Mouse (Mus musculus) kidney, adult 2 months (tissue): ENCODE data around the gene Catsperg1. TPM values are rescaled to one million over a fixed set of nuclear protein-coding genes. Genes with fewer than 3 reads are reported as not detected.

Source experiments
- DNase-seq: peaks from one replicate; pipeline ENCODE4 v3.0.0; 2021
- H3K27ac ChIP-seq: fragments of 200-500 bp; 2 replicates; pipeline ENCODE4 v1.5.1; 2012; ENCODE audit warnings: low read depth, low read length, control low read depth, inconsistent platforms; ENCODE audit not compliant: insufficient read depth
- H3K27me3 ChIP-seq: fragments of 200-500 bp; replicated peaks from 2 replicates; pipeline ENCODE4 v1.6.1; 2012; ENCODE audit warnings: mild to moderate bottlenecking, moderate library complexity, low read length, inconsistent platforms; ENCODE audit not compliant: control insufficient read depth, insufficient read depth
- H3K36me3 ChIP-seq: fragments of 200-500 bp; 2 replicates; pipeline ENCODE4 v1.6.1; 2012; ENCODE audit warnings: mild to moderate bottlenecking, moderate library complexity, low read length, inconsistent platforms; ENCODE audit not compliant: control insufficient read depth, insufficient read depth
- H3K4me1 ChIP-seq: fragments of 200-500 bp; 2 replicates; pipeline ENCODE4 v1.6.1; 2011; ENCODE audit warnings: low read length; ENCODE audit not compliant: control insufficient read depth, insufficient read depth
- H3K4me3 ChIP-seq: fragments of 200-500 bp; 2 replicates; pipeline ENCODE4 v1.5.1; 2011; ENCODE audit warnings: mild to moderate bottlenecking, low read depth, low read length, control low read depth; ENCODE audit not compliant: insufficient read depth
- CTCF ChIP-seq: fragments of 200-500 bp; conservative IDR thresholded peaks from 2 replicates; pipeline ENCODE4 v1.5.1; 2011; ENCODE audit warnings: low read depth, mild to moderate bottlenecking, control low read depth, low read length, moderate library complexity, mixed read lengths; ENCODE audit not compliant: insufficient read depth, insufficient read length
- POLR2A ChIP-seq: fragments of 200-500 bp; IDR thresholded peaks from one replicate; pipeline ENCODE4 v1.6.1; 2011; ENCODE audit warnings: low read depth, low read length, control low read depth
- WGBS: fragments of 180-500 bp; shearing (Covaris S2); methylation state at CpG from one replicate; pipeline ENCODE4 v1.1.7; 2018; 5-methylcytosine and 5-hydroxymethylcytosine counted together
- polyA plus RNA-seq: library from polyadenylated mRNA; depleted of rRNA; stranded (reverse); fragments of >200 nt; gene quantifications from 2 replicates; pipeline ENCODE4 v1.2.3, GENCODE M21; 2012

The Catsperg1 gene
- polyA plus RNA-seq, 1 experiment, result 1.1 TPM

DNA sequence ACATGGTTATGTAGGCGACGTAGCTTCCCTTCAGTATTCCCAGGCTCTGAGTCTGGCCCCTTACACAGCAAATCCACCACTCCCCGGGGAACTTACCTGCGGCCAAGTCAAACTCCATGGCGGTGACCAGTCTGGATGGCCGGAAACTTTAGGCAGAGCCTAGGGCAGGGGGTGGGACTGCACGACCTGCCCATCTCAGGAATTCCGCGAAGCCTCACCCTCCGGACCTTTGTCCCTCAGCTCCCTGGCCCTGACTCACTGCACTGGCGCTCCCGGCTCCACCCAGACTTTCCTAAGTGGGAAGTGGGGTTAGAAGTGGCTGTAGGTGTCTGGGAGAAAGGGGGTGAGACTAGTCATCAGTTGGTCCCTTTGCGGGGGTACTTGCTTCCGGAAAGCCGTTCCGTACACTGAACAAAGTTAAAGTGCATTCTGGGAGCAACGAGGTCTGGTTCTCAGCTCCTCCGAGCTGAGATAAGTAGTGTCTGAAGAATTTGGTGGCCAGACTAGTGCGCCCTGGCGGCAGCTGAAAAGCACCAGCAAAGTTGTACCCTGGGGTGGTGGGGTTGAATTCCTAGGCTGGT, 34.5 kb upstream of the Catsperg1 start, which contains the start of gene 2200002D01Rik:
TSS of gene 2200002D01Rik (minus strand) at position 206 of the 581 bp plus-strand sequence.
- H3K27me3 ChIP-seq, result no peaks in the 10 kb centered on the region
- H3K4me1 ChIP-seq, result peaks cover 24% of the 10 kb centered on the region; the same call in 1 of the 2 replicates
- H3K36me3 ChIP-seq, result no peaks in the 10 kb centered on the region
- peak within 1 kb of the TSS; percentile 37; the same call in 1 of the 2 replicates for H3K27ac ChIP-seq
- TF ChIP-seq POLR2A (no peak), CTCF (peak; percentile 25)
- peak; percentile 85 for DNase-seq
- H3K4me3 ChIP-seq, result peak within 1 kb of the TSS; percentile 45
- WGBS, result 27% methylated on average over 20 of the region's 20 CpGs

DNA sequence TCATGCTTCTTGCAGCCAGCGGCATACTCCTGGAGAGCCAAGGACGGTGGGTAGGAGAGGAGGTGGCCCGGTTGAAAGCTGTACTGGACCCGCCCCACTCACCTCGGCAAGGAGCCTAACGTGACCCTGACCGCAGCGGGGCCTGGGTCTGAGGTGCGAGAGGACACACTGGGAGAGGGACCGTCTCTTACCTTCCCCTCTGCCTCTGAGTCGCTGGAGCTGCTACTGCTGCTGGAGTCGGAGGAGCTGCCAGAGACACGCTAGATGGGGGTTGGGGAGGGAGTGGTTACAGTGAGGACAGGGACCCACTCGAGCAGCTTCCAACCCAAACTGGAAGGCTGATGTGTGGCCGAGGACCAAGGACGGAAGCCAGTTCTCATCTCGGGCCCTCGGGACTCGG, 33.9 kb upstream of the Catsperg1 start:
- Histone ChIP-seq H3K4me1 (peaks cover 19% of the 10 kb centered on the region; the same call in 1 of the 2 replicates), H3K36me3 (no peaks in the 10 kb centered on the region), H3K27ac (no peak overlapping the region), H3K4me3 (peak overlapping the region; percentile 45), H3K27me3 (no peaks in the 10 kb centered on the region)
- WGBS, result 25% methylated on average over 19 of the region's 19 CpGs
- no peak for TF ChIP-seq POLR2A
- TF ChIP-seq CTCF, result no peak
- peak; percentile 36 for DNase-seq

DNA sequence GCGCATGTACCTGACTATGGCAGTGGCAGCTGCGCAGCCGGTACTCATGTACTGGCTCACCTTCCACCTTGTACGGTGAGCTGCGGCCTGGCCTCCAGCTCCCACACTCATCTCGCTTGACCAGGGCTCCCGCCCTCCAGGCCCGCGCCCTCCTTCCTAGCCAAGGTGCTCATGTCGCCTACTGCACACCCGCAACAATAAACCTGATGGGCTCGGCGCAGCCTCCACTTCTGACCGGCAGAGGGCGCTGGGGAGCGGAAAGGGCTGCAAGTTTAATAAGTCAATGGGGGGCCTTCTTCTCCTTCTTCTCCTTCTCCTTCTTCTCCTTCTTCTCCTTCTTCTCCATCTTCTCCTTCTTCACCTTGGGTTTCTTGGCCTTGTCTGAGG, 33.5 kb upstream of the Catsperg1 start:
- peak overlapping the region; percentile 45 for H3K4me3 ChIP-seq
- H3K27me3 ChIP-seq, result no peaks in the 10 kb centered on the region
- no peaks in the 10 kb centered on the region for H3K36me3 ChIP-seq
- TF ChIP-seq CTCF (peak; percentile 79), POLR2A (no peak)
- DNase-seq, result peak; percentile 82
- no peak overlapping the region for H3K27ac ChIP-seq
- WGBS, result 33% methylated on average over 16 of the region's 16 CpGs
- peaks cover 19% of the 10 kb centered on the region; the same call in 1 of the 2 replicates for H3K4me1 ChIP-seq

DNA sequence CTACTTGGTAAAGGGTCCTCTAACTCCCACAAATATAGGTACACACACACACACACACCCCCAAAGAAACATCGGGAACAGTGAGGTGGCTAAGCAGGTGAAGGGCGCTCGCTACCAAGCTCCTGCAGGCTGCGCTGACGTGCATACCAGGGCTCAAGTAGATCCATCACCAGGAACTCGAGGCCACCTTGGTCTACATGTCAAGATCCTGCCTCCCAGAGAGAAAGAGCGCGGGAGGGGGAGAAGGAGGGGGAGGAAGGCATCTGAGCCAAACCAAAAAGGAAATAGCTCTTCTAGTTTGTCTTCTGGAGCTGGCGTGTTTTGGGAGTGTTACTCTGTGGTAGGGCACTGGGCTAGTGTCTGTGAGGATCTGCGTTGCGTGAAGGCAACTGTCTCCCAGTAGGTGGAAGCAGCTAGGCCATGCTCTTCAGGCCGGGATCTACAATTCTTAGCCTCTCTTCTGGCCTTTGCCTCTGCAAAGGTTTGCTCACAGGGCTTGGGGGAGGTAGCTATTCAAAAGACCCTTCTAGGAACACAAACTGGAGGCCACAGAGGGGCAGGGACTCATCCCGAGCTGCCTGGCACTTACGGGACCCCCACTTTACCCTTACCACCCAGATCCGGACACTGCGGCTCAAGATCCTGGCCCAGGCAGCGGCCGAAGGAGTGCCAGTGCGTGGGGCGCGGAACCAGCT, 32.9 kb upstream of the Catsperg1 start:
- Histone ChIP-seq H3K4me1 (peaks cover 19% of the 10 kb centered on the region; the same call in 1 of the 2 replicates), H3K27me3 (no peaks in the 10 kb centered on the region), H3K4me3 (no peak overlapping the region), H3K36me3 (no peaks in the 10 kb centered on the region), H3K27ac (no peak overlapping the region)
- TF ChIP-seq POLR2A (no peak), CTCF (no peak)
- DNase-seq, result no peak
- 81% methylated on average over 21 of the region's 21 CpGs for WGBS

DNA sequence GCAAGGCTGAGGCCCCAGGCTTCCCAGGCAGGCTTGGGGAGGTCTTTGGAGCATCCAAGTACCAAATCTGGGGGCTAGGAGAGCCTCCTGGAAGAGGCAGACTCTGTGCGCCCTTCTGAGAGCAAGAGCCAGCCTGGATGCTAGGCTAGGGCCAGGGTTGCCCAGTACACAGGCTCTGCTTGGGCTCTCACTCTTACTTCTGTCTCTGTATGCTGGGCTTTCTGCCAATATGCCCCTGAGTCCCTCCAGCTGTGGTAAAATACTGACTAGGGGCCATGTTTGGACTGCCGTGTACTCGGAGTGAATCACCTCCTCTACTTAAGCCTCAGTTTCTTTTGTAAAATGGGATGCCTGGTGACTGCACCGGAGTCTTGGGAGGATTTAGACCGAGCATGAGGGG, 32.2 kb upstream of the Catsperg1 start:
- no peak for TF ChIP-seq POLR2A
- TF ChIP-seq CTCF, result no peak
- no peaks in the 10 kb centered on the region for H3K36me3 ChIP-seq
- 87% methylated on average over 5 of the region's 5 CpGs for WGBS
- no peak overlapping the region for H3K27ac ChIP-seq
- no peak for DNase-seq
- H3K4me1 ChIP-seq, result peaks cover 19% of the 10 kb centered on the region; the same call in 1 of the 2 replicates
- no peak overlapping the region for H3K4me3 ChIP-seq
- H3K27me3 ChIP-seq, result no peaks in the 10 kb centered on the region

DNA sequence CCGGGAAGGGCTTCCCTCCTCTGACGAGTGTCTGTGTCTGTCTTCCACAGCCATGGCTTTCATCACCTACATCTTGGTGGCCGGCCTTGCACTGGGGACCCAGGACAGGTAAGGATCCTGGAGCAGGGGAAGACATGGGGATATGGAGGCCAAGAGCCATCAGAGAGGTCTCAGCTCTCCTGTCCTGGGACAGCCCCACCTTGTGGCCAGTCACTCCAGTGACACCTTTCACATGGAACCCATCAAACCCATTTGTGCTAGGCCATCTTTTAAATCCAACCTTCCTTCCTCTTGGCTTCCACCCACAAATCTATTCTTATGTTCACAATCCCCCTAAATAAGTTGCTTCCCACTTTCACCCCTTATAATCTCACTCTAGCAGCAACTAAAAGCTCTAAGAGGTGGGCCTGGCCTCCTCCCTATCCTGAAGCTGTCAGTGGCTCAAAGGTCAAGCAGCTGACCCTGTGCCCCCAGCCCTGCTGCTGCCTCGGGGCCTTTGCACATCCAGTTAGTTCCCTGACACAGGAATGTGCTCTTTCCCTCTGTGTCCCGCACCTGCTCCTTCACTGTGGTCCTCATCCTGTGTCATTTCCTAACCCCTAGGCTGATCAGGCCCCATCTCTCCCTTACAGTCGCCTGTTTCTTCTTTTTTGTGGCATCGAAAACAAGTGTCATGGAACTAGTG, 31.0 kb upstream of the Catsperg1 start:
- H3K27ac ChIP-seq, result no peak overlapping the region
- H3K4me1 ChIP-seq, result peaks cover 19% of the 10 kb centered on the region; the same call in 1 of the 2 replicates
- no peaks in the 10 kb centered on the region for H3K27me3 ChIP-seq
- DNase-seq, result peak; percentile 31
- 85% methylated on average over 7 of the region's 7 CpGs for WGBS
- H3K36me3 ChIP-seq, result no peaks in the 10 kb centered on the region
- no peak overlapping the region for H3K4me3 ChIP-seq
- no peak for TF ChIP-seq POLR2A
- peak; percentile 76 for TF ChIP-seq CTCF
